Mouse (Mus musculus) common myeloid progenitor, adult 5-6 weeks (primary cell): ENCODE data around the gene Rps24. TPM values are rescaled to one million over a fixed set of nuclear protein-coding genes. Genes with fewer than 3 reads are reported as not detected.
"Not testable (repeated sequence)": the region's sequence is repeated elsewhere in the genome, so short reads cannot be mapped to it uniquely, and the experiment has no call there.

Experiments
- ATAC-seq: replicated peaks from 2 replicates; pipeline ENCODE4 v1.8.0; 2016; ENCODE audit warnings: low read depth, mild to moderate bottlenecking, moderate TSS enrichment, inconsistent platforms; ENCODE audit not compliant: poor library complexity, severe bottlenecking
- total RNA-seq: library from RNA; stranded (forward); fragments of 200-1000, 187-1606 nt; gene quantifications from 2 replicates; pipeline ENCODE4 v1.2.3, GENCODE M21; 2017

Rps24 gene
- total RNA-seq = 5,130 and 6,073 TPM in 2 replicates

DNA sequence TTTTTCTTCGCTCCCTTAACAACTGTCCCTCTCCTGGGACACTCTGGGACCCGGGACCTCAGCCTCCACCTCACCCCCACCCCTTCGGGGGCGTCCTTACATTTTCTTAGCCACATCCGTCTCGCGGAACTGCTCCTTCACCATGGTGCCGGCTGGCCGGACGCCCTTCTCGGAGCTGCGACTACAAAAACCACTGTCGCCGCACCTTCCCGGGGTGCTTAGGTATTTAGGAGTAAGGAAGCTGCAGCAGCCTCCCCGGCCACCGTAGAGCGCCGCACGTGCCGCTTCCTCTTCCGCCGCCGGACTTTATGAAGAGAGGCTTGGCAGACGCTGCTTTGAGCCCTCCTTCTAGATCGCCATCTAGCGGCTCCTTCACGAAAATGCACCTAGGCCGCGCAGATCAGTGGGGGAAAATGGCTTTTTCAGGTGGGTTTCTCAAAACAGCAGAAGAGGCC lies at the start of gene Rps24, which contains the start of gene Polr3a:
Gene Rps24 (plus strand): TSS at position 353 of the 455 bp plus-strand sequence.
Gene Polr3a (minus strand): TSS at position 286 of the 455 bp plus-strand sequence.
- ATAC-seq = peak; percentile 80

DNA sequence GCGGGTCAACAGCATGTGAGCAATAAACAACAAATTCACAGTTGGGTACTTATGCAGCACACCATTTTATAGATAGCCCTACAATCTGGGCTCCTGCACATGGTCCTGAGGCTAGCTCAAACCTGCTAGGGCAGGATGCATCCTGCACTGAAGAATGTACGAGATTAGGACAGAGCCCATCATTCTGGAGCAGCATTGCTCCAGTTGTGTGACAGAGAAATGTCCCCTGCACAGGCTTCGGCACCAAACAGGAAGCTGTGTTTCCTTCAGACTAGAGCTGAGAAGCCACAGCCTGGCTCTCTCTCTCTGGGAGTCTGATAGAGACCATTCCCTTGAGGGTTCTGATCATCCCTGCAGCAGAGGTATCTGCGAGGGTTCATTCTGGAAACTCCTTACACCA lies 43.4 kb upstream of the Rps24 start:
- peak; percentile 87 for ATAC-seq

DNA sequence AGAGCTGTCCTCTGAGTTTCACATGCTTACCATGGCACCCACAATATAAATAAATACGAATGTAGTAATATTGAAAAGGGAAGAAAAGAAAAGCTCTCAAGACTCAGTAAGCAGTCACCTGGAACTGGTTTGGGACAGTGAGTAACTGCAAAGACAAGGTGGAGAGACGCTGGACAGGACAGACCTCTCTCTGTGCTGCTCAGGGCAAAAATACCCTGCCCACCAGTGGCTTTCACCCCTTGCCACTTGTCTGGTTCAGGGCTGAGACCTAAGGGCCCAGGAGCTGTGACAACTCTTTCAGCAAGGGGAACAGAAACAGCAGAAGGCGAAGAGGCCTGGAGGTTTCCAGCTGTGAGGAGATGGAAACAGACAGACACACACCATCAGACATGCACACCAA lies 28.7 kb upstream of the Rps24 start:
- no peak for ATAC-seq

DNA sequence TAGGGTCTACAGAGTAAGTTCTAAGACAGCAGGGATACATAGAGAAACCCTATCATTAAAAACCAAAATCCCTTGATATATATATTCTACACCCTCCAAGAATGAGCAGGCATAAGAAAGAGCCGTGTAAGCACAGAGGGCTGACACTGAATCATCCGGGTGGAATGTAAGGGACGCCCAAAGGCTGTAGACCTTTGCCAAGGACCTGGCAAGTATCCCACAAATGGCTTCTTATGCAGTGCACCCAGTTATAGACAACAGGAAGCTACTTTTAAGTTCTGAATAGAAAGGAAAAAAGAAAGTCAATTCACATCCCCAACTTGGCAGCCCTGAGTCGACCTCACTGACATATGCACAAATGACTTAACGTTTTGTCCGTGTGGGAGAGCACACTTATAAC lies 18.1 kb upstream of the Rps24 start:
- ATAC-seq = no peak

DNA sequence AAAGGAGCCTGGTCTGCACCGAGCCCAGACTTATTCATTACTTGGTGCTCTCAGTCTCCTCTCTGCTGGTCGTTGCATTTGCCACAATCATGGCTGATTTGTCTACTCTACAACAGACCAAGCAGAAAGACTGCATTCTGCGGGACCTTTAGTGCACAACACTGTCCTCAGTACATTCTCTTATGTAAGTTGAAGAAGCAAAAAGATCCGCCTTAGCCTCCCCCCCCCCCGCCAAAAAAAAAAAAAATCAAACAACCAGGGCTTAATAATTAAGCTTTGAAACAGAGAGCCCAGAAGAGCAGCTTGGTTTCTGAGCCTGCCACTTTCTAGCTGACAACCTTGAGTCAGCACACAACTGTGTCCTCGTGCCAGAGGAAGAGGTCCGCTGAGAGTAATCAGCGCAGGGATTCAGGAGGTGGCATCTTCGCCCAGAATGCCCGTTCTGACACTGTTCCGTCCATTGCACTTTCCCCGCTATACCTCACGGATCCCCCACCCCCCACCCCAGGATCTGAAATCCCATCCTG lies 621 bp upstream of the Rps24 start:
- ATAC-seq = peak; percentile 5; the same call in 1 of the 2 replicates

DNA sequence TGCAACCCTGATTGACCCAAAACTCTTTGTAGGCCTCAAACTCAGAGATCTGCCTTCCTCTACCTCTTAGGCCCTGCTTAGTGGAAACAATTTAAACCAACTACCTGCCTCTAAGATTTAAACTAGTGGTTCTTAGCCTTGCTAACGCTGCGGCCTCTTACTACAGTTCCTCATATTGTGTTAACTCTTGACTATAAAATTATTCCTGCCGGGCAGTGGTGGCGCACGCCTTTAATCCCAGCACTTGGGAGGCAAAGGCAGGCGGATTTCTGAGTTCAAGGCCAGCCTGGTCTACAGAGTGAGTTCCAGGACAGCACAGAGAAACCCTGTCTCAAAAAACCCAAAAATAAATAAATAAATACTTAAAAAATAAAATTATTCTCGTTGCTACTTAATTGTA lies 2.8 kb downstream of the Rps24 start:
- not testable (repeated sequence) for ATAC-seq

DNA sequence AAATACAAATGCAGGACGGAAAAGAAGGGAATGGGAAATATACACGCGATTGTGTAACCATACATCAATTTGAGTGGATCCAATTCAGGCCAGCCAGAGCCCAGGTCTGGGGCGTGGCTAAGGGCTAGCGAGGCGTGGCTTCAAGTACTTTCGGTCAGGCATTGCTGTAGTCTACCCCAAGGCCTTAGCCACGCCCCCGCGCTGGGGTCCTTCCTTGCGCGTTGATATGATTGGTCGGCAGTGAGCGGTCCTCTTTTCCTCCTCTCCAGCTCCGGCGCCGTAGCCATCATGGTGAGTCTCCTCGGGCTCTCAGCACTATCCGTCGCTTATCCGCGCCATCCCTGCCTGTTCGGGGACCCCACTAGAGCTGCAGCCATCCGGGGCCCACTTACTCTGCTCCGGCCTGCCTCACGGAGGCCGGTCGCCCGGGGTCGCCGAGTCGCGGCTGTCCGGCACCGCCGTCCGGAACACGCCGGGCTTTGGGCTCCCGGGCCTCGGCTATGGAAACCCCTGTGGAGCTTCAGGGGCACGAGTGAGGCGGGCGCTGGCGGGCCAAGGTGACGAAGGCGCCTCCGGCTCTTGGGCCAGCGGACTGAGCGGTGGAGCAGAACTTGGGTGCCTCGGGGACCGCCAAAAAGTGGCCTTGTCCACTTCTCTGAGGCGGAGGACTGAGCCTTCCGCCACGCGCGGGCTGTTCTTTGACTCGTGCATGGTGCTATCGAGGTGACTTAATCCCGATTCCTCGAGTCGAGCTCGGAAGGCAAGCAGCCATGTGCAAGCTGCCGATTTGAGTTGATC lies 3.7 kb downstream of the Rps24 start:
- peak; percentile 90 for ATAC-seq

DNA sequence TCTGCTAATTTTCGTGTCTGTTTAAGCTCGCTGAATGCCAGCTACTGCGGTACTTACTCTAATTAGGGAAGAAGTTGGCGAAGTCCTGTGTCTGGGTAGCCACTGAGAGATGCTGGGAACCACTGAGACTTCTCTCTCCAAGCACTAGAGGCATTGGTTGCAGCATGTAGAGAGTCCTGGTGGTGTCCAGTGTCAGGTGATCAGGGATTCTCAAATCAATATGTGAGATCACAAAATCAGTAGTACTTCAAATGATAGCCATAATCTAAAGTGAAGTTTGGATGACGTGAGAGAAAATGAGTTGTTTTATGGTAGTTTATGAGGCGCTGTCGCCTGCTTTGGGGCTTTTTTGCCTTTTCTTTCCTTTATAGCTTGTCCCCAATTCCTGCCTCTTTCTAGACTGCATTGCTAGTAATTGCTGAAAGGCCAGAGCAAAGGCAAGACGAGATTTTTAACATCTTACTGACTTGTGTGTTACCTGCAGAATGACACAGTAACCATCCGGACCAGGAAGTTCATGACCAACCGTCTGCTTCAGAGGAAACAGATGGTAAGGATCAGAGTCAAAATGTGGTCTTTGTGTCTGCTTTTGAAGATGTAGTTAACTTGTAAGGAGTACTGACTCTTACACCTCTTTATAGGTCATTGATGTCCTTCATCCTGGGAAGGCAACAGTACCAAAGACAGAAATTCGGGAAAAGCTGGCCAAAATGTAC lies 4.5 kb downstream of the Rps24 start:
- no peak for ATAC-seq

DNA sequence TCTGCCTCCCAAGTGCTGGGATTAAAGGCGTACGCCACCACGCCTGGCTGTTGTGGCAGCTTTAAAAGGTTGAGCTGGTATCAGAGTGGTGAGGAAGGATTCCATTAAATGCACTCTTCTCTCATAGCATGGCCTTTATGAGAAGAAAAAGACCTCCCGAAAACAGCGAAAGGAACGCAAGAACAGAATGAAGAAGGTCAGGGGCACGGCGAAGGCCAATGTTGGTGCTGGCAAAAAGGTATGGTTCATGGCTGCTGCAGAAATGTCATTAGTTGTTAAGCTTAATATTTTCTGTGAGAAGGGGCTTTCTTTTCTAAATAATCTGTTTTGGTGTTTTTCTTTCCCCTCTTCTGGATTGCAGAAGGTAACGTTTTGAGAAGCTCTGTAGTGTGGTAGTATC lies 6.3 kb downstream of the Rps24 start:
- ATAC-seq = no peak

DNA sequence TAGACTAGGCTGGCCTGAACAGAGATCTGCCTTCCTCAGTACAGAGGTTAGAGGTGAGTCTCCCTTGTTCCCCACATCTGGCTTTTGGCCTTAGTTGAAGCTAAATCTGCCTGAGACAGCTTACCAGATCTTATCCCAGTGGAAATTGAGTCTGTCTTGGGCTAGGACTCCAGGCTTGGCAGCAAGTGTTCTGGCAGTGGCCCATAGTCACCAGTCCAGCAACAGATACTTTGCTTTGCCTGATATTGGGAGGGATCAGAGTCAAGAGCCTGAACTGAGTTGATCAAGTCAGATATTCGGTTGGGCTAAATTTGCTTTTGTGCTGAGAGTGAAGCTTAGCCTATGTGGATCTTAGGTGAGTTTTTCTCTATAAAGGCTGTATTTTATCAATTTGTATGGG lies 9.6 kb downstream of the Rps24 start:
- no peak for ATAC-seq

DNA sequence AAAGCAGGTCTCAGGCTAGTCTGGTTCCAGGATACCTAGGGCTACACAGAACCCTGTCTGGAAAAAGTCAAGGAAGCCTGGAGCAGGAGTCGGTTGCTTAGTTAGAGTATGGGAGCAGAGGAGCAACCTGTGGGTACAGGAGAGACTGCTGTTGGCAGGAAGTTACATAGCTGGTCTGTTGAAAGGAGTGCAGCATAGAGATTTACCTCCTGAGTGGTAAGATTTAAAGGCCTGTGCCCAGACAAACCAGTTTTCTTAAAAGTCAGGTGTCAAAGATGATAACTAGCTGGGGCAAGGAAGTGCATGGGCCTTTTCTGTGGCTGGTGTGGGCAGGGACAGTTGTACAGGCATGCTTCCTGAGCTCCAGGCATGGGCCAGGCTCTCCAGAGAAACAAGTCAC lies 10.5 kb downstream of the Rps24 start:
- no peak for ATAC-seq

DNA sequence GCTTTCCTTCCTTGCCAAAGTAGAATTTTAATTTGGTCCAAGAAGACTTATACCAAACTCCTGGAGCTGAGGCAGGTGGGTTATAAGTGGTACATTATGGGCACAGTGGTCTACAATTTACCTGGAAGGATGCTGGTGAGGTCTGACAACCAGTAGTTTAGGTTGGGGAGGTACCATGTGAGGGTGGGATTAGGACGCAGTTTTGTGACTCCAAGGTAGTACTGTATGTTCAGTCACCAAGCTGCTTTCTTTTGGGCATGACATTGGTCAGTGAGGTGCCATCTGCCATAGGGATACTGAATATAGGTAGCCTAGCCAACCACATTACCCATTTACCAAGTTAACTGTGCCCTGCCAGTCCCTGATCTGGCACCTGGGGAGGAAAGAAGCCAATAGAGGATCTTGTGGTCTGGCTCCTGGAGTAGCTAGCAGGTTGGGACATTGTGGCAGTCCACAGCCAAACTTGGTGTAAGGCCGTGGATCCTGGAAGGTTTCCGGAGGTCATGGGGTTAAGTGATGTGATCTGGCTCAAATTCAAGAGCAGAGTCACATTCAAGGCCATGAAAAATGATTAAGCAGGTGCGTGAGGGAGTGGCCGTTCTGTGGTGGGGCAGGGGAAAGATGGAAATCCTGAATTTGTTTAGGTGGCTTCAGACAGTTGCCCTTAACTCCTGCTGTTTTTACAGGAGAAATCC lies 11.8 kb downstream of the Rps24 start:
- ATAC-seq = no peak

DNA sequence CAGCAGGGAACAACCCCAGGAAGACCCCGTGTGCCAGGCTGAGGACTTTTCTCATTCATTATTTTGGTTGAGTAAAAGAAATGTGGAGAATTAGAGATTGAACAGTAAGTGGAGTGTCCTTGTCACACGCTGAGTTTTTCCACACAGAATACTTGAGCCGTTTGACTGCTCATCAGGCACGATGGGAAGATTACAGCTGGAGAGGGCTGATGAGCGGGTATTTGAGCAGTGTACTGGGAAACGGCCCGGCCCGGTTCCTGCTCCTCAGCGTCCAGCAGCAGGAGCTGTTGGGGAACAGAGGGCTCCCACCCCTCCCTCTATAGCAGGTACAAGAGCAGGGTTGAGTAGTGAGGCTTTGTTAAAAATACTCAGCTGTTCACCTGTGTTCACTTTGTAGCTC lies 12.6 kb downstream of the Rps24 start:
- ATAC-seq = no peak

DNA sequence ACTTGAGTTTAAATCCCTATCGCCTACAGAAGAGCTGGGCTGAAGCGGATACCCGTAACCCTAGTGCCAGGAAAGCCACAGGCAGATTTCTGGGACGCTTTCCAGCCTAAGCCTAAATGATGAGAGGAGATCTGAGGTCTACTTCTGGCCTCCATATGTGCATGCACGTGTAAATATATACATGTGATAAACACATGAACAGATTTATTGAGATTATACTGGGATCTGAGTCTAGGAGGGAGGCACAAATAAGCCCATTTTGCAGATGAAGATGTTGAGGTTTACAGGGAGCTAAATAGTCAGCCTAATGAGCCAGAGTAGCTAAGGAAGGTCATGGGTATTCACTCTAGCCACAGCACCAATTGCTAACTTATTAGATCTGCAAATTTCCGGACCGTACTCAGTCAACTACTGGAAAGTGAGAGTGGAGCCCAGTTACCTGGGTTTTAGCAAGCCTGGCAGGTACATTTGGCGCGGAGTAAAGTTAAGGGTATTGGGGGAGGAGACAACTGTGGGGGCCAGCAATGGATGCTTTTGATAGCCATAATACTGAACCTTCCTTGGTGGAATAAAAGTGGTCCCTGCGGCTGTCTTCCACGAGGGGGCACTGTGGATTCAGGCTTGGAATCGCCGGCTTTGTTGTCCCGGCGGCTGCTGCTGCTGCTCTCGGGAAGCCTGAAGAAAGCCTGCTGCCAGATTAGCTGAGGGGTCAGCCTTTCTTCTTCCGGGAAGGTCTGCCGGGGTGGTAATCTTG lies 13.3 kb downstream of the Rps24 start:
- ATAC-seq = peak; percentile 83

DNA sequence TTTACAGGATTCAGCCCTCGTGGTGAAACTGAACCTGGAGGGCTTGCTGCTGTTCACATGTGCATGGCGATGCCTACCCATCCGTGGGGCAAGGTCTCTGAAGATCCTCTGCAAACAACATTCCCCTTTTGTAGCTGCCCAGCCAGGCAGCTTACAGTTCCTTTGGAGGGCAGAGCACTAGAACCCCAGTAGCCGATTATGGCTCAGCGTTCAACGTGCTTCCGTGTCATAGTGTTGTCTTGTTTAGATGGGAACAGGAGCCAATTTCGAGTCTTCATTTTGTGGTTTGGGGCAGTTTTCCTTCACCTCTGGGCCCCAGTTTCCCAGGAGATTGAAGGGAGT lies 13.9 kb downstream of the Rps24 start:
- ATAC-seq = no peak; the same call in 1 of the 2 replicates

DNA sequence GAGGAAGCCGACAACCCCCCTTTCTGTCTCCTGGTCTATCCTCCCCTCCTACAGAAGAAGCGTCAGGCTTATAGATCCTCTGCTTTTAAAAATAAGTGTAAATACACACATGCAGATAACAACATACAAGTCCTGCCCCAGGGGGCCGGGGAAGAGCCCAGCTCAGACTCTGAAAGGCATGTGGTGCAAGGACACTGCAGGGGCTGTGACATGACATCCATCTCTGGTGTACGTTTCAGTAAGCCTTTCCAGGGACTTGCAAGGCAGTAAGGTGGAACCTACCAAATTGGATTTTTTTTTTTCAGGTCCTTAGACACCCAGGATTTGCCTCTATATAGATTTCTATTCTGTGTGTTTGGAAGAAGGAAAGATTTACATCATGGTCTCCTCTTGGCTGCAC lies 14.3 kb downstream of the Rps24 start:
- no peak for ATAC-seq

DNA sequence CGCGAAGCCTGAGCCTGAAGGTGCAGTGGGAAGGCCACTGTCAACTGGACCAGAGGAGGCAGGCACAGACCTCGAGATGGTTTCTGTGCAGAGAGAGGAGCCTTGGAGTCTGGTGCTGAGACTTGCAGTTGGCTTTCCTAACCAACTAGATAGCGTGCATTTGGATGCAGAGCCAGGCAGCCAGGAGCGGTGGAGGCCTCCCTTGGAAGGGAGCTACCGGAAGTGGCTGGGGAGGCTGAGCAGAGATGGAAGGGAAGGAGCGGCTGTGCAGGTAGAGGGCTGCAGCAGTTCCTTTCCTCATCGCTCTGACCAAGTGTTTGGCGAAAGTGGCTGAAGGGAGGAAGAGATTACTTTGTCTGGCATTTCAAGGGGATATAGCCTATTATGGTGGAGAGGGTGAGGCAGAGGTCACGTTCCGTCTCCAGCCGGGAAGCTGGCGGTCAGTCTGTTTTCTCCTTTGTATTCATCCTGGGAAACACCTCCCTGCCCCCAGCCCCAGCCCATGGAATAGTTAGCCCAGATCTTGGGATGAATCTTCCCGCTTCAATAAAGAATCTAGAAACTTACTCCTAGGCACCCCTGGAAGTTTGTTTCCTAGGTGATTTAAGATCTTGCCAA lies 20.6 kb downstream of the Rps24 start:
- no peak; the same call in 1 of the 2 replicates for ATAC-seq

DNA sequence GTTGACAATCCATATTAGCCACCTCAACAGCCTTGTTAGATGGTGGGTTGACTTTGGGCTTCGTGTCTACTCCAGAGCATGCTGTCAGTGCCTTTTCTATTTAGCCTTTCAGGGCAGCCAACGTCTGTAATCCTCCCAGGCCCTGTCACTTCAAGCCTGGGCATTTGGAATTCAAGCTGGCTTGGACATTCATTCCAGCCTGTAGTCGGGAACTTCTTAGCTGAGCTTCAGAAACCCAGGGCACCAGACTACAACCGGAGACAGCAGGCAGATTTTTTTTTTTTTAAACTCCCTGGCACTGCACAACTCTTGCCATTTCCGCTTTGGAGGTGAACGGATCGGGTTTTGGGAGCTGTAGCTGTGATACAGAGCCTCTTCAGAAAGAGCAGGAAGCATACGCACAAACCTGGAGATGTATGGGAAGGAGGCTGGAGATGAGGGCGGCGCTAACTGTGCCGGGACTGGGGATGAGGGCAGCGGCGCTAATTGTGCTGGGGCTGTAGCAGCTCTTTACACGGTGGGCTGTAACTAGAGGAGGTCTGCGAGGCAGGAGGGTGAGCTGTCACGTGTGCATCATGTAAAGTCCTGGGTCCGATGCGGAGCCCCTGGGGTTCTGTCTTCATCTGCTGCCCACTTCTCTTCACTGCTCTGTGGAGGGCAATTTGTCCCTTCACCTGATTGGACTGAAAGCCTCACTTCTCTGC lies 21.3 kb downstream of the Rps24 start:
- ATAC-seq = no peak

DNA sequence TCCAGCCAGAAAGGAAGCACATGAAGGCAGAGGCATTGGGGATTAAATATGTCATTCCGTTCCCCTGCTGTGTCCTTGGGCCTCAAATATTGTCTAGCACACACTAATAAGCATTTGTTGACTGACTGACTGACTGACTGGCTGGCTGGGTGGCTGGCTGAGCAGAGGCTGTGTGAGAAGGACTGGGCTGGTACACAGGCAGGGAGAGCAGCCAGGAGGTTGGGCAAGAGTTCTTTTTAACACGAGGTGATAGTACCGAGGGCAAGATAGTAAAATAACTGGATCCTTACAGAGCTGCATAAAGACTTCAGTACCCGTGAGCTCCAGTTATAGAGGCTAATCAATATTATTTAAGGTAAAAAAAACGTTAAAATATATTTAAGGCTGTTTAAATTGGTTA lies 22.6 kb downstream of the Rps24 start:
- no peak for ATAC-seq
